Mouse (Mus musculus) c-Kit-positive CD71-positive TER-119-negative erythroid progenitor cells, embryonic 14.5 days (primary cell): ENCODE results near the gene Rundc3a.
"Not testable (repeated sequence)": the region's sequence is repeated elsewhere in the genome, so short reads cannot be mapped to it uniquely, and the experiment has no call there.

ENCODE experiments used
- DNase-seq: peaks from one replicate; pipeline ENCODE4 v3.0.0-alpha.2; 2013; ENCODE audit warnings: low read depth

Gene Rundc3a

DNA sequence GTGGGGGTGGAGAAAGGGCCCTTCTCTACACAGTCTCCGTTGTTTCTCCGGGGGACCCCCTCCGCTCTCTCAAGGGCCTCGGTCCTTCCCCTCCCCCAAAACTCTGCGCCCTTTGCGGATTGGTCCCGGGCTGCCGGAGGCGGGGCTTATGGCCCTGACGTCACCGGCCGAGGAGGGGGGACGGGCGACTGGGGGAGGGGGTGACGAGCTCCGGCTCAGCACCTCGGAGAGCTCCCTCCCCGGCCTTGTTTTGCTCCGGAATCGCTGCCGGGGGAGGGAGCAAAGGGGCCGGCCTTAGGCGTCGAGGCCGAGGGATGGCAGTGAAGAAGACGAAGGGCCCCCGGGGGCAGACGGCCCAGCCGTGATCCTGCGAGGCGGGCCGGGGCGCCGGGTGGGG lies at the start of gene Rundc3a:
TSS of gene Rundc3a (plus strand) at position 166 of the 397 bp plus-strand sequence.
- DNase-seq = peak; percentile 53

DNA sequence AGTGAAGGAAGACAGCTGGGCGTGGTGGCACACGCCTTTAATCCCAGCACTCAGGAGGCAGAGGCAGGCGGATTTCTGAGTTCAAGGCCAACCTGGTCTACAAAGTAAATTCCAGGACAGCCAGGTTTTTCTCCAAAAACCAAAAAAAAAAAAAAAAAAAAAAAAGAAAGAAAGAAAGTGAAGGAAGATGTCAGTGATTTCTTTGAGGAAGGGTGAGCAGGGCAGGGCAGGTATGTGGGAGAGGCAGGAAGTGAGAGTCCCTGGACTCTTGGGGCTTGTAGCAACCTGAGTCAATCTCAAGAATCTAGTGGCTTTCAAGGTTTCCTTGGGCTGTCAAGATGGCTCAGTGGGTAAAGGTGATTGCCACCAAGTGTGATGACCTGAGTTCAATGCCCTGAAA lies 48.7 kb upstream of the Rundc3a start:
- DNase-seq = no peak

DNA sequence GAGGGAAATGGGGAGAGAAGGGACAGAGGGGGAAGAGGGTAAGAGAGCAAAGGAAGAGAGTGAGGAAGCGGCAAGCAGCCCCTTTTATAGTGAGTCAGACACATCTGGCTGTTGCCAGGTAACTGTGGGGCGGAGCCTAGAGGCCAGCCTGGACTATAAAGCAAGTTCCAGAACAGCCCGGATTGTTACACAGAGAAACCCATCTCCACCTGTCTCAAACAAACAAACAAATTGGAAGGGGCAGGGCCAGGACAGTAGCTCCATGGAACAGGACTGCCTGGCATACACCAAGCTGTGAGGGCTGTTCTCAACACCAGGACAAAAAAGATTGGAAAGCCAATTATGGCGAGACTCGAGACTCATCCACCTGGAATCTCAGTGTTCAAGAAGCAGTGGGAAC lies 46.3 kb upstream of the Rundc3a start:
- DNase-seq = no peak

GRCm38 (mm10) chr11:102347683-102348082 lies 45.5 kb upstream of the Rundc3a start:
- DNase-seq = no peak

DNA sequence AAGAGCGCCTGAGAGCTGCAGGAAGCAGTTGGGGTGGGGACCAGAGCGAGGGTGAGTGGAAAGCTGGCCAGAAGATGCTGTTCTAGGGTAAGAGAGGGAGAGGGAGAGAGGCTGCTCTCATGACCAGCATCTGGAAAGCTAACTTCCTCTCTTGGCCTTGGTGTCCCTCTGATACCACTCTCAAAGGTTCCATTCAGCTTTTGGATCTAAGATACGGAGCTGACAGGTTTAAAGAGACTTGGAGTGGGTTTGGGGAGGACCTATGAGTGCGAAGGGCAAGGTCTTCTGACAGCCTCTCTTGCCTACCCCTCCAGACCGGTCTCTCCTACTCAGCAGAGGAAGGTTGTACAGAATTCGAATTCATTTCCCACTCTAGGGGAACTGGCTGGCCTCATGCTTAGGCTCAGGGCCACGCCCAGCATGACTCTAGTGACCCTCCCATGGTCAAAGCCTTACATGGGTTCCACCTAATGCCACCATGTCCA lies 45.1 kb upstream of the Rundc3a start:
- DNase-seq = no peak

DNA sequence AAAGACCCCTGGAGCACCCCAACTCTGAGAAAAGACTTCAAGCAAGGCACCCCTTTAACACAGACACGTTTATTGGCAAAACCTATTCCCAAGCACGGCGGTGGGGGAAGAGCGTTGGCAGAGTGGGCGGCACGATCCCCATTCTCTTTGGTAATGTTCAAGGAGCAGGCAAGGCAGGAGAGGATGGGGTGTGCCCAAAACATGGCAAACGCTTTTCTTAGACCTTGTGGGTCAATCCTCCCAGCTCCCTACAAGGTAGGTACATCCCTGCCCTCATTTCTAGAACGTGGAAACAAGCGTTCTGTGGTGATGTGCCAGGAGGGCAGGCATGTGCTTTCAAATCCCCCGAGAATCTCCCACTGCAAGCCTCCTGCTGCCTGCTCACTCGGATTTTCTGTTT lies 44.4 kb upstream of the Rundc3a start:
- DNase-seq = no peak

DNA sequence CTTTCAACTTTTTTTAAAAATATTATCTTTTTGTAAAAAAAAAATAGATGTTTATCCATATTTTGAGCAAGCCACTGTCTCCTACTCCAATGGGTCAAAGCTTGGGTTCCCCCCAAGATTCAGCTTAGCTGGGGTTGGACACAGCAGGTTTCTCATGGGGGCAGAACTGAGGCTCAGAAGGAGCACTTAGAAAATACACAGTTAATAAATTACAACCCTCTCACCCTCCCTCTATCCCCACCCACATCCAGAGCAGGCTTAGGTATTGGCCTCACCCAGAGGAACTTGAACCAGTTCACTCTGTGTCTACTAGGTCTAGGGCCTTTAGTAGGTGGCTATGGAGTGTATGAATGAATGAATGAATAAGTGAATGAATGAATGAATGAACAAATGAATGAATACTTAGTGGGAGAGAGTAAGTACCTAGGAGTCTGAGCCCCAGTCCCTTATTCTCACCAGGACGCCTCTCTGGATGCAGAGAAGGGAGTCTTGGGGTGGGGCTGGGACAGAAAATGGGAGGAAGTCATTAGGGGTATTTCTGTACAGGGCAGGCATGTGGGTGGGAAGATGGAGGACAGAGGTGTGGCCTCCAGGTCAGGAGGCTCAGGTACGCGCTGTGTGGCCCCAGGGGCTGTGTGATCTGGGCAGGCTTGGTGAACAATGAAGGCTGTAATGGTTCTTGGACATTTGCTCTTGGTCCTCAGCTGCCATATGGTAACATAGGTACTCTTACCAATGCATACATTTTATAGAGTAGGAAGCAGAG lies 43.8 kb upstream of the Rundc3a start:
- no peak for DNase-seq

- DNase-seq = no peak
Observed at GRCm38 (mm10) chr11:102350416-102350815, 42.8 kb upstream of the Rundc3a start.

DNA sequence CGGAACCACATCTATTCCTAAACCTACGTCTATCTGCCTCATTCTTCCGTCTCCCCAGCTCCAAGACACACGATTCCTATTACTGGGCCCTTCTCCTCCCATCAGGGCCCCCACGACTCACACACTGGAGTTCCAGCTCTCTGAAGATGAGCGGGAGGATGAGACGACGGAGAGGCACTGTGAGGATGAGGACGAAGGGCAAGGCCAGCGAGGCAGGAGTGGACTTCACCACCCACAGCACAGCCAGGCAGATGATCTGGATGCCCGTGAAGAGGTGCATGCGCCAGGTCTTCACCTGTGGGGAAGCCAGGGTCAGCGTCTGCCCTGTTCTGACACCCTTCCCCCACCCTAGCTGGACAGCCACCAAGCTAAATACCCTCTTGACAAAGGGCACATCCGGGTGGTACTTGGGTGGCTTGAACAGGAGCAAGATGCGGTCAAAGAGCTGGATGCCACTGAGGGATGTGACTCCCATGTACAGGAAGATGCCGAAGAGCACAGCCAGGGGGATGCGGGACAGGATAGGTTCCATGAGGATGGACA lies 42.2 kb upstream of the Rundc3a start:
- no peak for DNase-seq

DNA sequence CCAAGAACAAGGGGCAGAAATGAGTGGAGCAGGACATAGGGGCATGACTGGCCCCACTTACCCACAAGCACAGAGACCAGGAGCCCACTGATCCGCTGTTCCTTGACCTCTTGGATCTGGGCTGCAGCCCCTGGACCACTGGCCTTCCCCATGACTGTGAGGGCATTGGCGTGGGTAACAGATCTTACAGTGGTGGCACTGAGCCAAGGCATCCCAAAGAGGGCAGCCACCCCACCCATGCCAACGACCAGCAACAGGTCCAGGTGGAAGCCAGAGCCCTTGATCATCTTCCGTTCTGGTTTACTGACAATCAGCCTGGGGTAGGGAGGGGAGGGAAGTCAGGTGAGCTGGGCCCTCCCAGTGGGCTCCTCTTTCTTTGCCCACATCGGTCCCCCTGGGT lies 40.8 kb upstream of the Rundc3a start:
- no peak for DNase-seq

DNA sequence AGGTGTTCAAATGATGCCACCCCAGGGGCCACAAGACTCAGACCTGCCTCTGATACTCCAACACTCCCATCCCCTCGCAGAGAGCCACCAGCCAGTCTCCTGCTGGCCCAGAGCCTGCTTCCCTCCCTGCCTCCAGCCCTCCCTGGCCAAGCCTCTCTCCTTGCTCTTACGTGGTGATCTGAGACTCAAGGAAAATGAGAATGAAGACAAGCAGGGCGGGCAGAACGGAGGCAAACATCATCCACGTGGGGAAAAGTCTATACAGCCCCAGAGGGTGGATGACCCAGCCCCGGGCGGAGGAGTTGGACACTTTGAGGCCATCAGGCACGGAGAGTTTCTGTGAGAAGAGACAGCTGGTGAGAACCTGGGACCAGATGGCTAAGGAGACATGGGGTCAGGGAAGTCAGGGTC lies 40.2 kb upstream of the Rundc3a start:
- no peak for DNase-seq

GRCm38 (mm10) chr11:102355501-102355900 lies 37.7 kb upstream of the Rundc3a start:
- no peak for DNase-seq

DNA sequence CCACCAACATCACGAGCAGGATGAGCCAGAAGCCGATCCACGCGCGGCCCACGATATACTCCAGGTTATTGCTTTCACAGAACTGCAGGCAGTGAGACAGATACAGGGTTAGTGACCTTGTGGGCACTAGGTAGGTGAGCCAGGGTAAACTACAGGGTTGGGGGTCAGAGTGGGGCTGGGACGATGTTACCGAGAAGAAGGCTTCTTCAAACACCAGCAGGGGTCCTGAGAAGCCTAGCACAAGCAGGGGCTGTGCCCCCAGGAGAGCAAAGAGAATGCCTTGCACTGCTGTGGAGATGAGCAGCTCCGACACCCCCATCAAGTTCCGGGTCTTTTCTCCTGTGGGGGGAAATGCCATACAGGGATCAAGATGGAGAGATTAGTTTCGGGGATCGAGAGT lies 37.0 kb upstream of the Rundc3a start:
- DNase-seq = no peak

DNA sequence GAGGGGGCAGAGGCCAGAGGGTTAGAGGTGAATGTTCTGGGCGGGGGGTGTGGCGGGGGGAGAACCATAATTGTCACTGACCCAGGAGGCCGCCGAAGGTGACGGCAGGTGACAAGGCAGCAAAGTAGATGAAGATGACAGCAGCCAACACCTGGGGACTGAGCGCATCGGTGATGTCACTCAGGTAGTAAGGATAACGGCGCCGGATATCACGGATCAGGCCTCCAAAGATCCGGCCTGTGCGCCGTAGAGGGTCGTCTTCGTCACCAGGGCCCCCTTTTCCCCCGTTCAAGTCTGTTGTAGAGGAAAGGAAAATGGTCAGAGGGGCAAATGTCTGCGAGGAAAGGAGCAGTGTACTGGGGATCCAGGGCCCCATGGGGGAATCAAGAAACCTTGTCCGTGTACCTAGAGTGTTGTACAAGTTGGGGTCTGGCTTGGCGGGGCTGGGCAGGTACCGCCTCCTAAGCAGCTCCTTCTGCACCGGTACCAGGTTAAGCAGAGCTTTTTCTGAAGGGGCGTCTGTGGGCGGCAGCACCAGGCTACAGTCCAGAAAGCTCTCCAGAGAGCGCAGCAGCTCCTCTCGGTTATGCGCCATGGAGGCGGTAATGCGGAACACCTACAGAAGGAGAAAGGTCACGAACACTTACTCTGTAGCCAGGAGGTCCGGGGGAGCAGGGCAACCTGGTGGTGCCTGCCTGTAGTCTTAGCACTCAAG lies 36.4 kb upstream of the Rundc3a start:
- no peak for DNase-seq

- no peak for DNase-seq
Observed at GRCm38 (mm10) chr11:102358365-102358764, 34.8 kb upstream of the Rundc3a start.

- no peak for DNase-seq
Observed at GRCm38 (mm10) chr11:102361776-102362495, 31.3 kb upstream of the Rundc3a start.

- peak; percentile 92 for DNase-seq
Observed at GRCm38 (mm10) chr11:102363623-102364022, 29.6 kb upstream of the Rundc3a start.

DNA sequence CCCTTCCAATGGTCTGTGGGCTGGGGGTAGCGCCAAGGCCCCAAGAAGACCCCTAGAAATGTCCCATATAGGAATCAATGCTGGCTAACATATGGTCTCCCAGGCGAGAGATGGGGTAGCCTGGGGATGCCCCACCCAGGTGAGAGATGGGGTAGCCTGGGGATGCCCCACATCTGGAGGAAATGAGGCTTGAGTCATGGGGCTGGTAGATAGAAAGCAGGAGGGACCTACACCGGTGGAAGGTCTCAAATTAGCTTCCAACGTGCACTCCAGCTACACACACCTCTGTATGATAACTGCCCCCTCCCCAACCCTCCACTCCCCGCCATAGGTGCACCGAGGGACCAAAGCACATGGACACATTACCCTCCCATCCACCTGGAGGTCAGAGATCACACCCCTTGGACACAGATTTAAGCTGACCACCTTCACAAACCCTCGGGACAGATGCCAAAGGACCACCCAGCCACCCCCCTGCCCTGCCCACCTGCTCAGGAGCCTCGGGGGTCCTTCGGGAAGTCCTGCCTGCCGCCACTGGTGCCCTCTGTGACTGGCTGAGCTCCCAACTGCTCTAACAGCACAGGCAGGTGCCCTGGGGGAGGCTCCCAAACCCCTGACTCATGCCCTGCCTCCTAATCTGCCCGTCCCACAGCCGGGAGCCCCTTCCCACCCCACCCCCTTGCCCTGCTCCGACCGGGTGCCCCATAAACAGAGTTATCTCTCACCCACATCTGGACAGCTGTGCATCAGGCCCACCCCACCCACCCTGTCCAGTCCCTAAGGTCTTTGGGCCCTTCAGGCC lies 28.4 kb upstream of the Rundc3a start:
- peak; percentile 62 for DNase-seq

GRCm38 (mm10) chr11:102365699-102366098 lies 27.5 kb upstream of the Rundc3a start:
- no peak for DNase-seq

GRCm38 (mm10) chr11:102366103-102366502 lies 27.1 kb upstream of the Rundc3a start, which contains the start of gene Slc4a1:
Gene Slc4a1 (minus strand): TSS chr11:102366203.
- not testable (repeated sequence) for DNase-seq

DNA sequence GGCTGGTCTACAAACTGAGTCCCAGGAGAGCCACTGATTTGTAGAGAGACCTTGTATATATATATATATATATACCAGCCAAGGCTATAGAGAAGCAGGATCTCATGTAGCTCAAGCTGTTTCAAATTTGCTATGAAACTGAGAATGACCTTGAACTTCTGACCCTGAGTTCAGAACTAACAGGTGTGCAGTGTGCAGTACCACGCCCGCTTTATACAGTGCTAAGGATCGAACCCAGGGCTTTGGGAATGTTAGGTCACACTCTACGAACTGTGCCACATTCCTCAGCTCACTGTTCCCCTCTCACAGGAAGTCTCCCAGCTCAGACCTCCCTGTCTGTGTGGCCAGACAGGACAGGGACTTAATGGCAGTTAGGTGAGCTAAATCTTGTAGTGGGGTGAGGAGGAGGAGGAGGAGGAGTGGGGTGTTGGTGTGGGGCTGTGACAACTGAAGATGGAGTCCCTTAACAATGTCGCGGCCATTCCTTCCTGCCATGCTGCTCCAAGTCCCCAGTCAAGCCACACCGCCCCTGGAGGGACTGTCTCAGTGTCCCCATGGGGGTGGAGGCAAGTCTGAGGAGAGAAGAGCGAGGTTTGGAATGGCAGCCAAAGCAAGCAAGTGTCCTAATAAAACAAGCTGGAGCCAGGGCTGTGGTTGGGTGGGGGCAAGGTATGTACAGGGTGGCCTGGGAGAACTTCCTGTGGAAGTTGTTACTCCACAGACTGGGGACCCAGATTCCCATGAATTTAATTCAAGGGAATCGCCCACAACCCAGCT lies 25.5 kb upstream of the Rundc3a start:
- no peak for DNase-seq
